Mouse (Mus musculus) midbrain, embryonic 13.5 days (tissue): Measurements from ENCODE around the gene Tmem45b. TPM values are rescaled to one million over a fixed set of nuclear protein-coding genes. Genes with fewer than 3 reads are reported as not detected.
"Not testable (repeated sequence)": the region's sequence is repeated elsewhere in the genome, so short reads cannot be mapped to it uniquely, and the experiment has no call there.

Experiments used
- ATAC-seq: fragments of 200-750 bp; cut with Nextera tagmentation; 2 replicates; pipeline ENCODE4 v1.8.0; 2017; ENCODE audit warnings: mild to moderate bottlenecking, moderate TSS enrichment, moderate library complexity
- H3K27ac ChIP-seq: fragments of 300-500 bp; sonication (generic); 2 replicates; pipeline ENCODE4 v1.5.1; 2015; ENCODE audit warnings: inconsistent platforms, mild to moderate bottlenecking, moderate library complexity
- H3K27me3 ChIP-seq: fragments of 300-500 bp; sonication (generic); 2 replicates; pipeline ENCODE4 v1.6.1; 2015; ENCODE audit warnings: mild to moderate bottlenecking, inconsistent platforms
- H3K36me3 ChIP-seq: fragments of 300-500 bp; sonication (generic); 2 replicates; pipeline ENCODE4 v1.6.1; 2015; ENCODE audit warnings: mild to moderate bottlenecking, inconsistent platforms
- H3K4me1 ChIP-seq: fragments of 300-500 bp; sonication (generic); replicated peaks from 2 replicates; pipeline ENCODE4 v1.6.1; 2015; ENCODE audit warnings: inconsistent platforms
- H3K4me2 ChIP-seq: fragments of 300-500 bp; sonication (generic); replicated peaks from 2 replicates; pipeline ENCODE4 v1.6.1; 2015; ENCODE audit warnings: moderate library complexity, mild to moderate bottlenecking, inconsistent platforms
- H3K4me3 ChIP-seq: fragments of 300-500 bp; sonication (generic); replicated peaks from 2 replicates; pipeline ENCODE4 v1.5.1; 2015; ENCODE audit warnings: mild to moderate bottlenecking, inconsistent platforms
- H3K9ac ChIP-seq: fragments of 300-500 bp; sonication (generic); replicated peaks from 2 replicates; pipeline ENCODE4 v1.6.1; 2015; ENCODE audit warnings: mild to moderate bottlenecking, inconsistent platforms
- H3K9me3 ChIP-seq: fragments of 300-500 bp; sonication (generic); 2 replicates; pipeline ENCODE4 v1.6.1; 2016; ENCODE audit warnings: mild to moderate bottlenecking, inconsistent platforms
- WGBS: fragments of 180-500 bp; shearing (Covaris S2); methylation state at CpG from one replicate; pipeline ENCODE4 v1.1.7; 2015; 5-methylcytosine and 5-hydroxymethylcytosine counted together
- polyA plus RNA-seq: library from polyadenylated mRNA; unstranded; fragments of >200 nt; fragmentation: Nextera tagmentation; extraction: Ambion mirVana; gene quantifications from 2 replicates; pipeline ENCODE4 v1.2.1, GENCODE M21; 2015

The Tmem45b gene
- polyA plus RNA-seq: 0.13 and 0.18 TPM in 2 replicates

DNA sequence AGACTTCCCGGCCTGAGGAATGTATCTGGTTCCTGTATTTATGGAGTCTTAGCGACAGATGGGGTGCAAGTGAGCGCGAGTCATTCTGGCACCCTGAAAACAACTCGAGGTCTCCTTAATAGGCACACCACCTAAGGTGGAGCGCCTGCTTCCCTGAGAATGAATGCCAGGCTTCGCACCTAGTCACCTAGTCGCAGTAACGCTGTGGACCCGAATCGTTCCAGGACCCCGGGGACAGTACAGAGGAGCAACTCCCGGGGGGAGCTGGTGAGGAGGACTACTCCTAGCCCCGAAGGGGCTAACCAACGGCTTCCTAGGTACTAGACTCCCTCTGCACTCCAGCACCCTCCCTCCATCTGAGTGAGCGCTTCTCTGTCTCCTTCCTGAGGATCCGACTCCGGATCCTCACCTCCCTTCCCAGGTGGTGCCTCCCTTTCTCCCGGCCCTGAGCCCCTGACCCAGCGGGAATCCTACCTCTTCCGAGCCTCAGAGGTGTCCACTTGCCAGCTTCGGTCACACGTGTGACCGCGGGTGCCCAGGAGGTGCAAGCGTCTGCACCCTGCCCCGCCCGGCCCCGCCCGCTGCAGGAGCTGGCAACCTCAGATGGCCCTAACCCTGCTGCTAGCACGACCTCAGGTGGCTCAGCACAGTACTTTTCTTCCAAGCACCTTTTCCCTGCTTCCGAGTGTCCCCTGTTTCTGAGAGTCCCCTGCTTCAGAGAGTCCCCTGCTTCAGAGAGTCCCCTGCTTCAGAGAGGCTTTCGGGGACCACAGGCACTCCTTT lies at the start of gene Tmem45b:
Gene Tmem45b, minus strand, starts transcription at position 771 of the 783 bp plus-strand sequence.
- H3K4me2 ChIP-seq: peak within 1 kb of the TSS; percentile 40
- H3K36me3 ChIP-seq: no peaks in the 10 kb centered on the region
- peak within 1 kb of the TSS; percentile 21 for H3K4me3 ChIP-seq
- no peak within 1 kb of the TSS for H3K27ac ChIP-seq
- 0 out of 2 replicates have a peak, but pooled peaks have one; percentile 27 for ATAC-seq
- WGBS: 11% methylated on average over 33 of the region's 33 CpGs
- peak within 1 kb of the TSS; percentile 39 for H3K9ac ChIP-seq
- H3K4me1 ChIP-seq: peaks cover 10% of the 10 kb centered on the region
- H3K9me3 ChIP-seq: no peaks in the 10 kb centered on the region
- H3K27me3 ChIP-seq: peaks cover 29% of the 10 kb centered on the region

DNA sequence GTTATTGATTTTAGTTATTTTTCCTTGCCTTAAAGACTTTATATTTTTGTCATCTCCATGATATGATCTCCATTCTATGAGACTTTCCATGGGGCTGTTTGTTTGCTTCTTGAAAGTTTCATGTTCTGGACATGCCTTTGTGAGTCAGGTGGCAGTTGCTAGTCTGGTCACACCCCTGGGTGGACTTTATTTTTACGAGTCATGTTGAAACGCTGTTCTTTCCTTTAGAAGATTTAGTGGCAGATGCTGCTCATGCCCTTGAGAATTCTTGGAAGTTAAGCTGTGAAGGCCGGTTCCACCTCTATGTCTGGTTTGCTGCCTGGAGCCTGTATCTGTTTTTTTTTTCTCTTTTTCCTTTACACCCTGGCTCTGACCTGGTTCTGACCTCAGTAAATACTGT lies 43.9 kb upstream of the Tmem45b start:
- no peak for ATAC-seq
- H3K36me3 ChIP-seq: no peaks in the 10 kb centered on the region
- WGBS: 88% methylated on average over 3 of the region's 3 CpGs

DNA sequence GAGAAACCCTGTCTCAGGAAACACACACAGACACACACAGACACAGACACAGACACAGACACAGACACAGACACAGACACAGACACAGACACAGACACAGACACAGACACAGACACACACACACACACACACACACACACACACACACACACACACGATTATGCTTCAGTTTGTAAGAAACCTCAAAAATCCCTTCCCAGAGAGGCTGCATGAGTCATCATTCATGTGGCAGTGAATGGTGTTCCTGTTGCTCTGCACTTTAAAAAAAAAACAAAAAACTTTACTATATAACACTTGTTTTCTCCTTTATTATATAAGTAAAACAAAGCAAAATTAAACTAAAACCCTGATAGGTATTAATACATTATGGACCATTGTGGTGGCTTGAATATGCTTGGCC lies 37.0 kb upstream of the Tmem45b start:
- H3K36me3 ChIP-seq, H3K9ac ChIP-seq, H3K27ac ChIP-seq, H3K9me3 ChIP-seq, H3K4me2 ChIP-seq, H3K27me3 ChIP-seq, H3K4me1 ChIP-seq, H3K4me3 ChIP-seq, ATAC-seq: not testable (repeated sequence)
- 60% methylated on average over 1 of the region's 1 CpGs for WGBS

More for the DNA sequence above, 43.9 kb upstream of the Tmem45b start:
- H3K4me3 ChIP-seq: no peak overlapping the region
- H3K27ac ChIP-seq: no peak overlapping the region
- no peaks in the 10 kb centered on the region for H3K4me1 ChIP-seq
- H3K9ac ChIP-seq: no peak overlapping the region
- H3K4me2 ChIP-seq: no peak overlapping the region
- H3K27me3 ChIP-seq: no peaks in the 10 kb centered on the region
- H3K9me3 ChIP-seq: no peaks in the 10 kb centered on the region

DNA sequence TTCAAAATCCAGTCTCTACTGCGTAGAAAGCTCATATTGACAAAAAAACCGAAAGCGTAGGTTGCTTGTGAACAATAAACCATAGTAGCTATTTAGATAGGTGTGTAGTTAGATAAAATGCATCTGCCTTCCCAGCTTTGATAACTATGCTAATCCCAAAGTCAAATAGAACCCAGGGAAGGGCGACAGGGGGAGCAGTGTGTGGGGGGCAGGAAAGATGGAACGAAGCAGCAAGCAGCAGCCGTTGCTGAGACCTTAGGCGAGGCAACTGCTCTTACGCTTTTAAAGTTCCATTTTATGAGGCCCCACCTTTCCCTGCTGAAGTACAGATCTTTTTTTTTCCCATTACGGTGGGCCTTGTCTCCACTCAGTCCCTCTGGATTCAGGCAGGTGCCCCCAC lies 1.1 kb downstream of the Tmem45b start:
- ATAC-seq: no peak
- Histone ChIP-seq H3K4me2 (no peak overlapping the region), H3K36me3 (no peaks in the 10 kb centered on the region), H3K27ac (no peak overlapping the region), H3K4me1 (peaks cover 10% of the 10 kb centered on the region), H3K4me3 (0 out of 2 replicates have a peak overlapping the region, but pooled peaks have one; percentile 21), H3K9ac (no peak overlapping the region), H3K9me3 (no peaks in the 10 kb centered on the region), H3K27me3 (peaks cover 29% of the 10 kb centered on the region)
- 47% methylated on average over 9 of the region's 9 CpGs for WGBS

DNA sequence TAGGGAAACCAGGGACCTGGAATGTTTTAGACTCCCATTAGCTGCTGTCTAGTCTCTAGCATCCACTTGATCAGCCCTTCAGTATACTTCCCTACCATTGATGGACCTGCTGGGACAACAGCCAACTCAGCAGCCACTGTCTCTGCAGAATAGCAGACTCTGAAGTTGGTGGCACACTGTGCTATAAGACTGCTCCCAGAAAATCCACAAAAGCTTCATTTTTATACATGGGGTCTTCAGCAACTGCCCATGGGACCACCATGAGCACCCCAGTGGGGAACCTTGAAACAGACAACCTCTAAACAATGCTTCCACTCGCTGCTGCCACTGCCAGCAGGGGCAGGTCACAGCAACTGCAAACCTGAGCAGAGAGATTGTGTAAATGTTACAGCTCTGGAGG lies 9.9 kb downstream of the Tmem45b start:
- H3K27me3 ChIP-seq: no peaks in the 10 kb centered on the region
- no peaks in the 10 kb centered on the region for H3K4me1 ChIP-seq
- no peak overlapping the region for H3K4me3 ChIP-seq
- WGBS: 62% methylated on average over 1 of the region's 1 CpGs
- no peaks in the 10 kb centered on the region for H3K9me3 ChIP-seq
- H3K9ac ChIP-seq: no peak overlapping the region
- no peak overlapping the region for H3K4me2 ChIP-seq
- H3K36me3 ChIP-seq: no peaks in the 10 kb centered on the region
- no peak for ATAC-seq
- no peak overlapping the region for H3K27ac ChIP-seq

DNA sequence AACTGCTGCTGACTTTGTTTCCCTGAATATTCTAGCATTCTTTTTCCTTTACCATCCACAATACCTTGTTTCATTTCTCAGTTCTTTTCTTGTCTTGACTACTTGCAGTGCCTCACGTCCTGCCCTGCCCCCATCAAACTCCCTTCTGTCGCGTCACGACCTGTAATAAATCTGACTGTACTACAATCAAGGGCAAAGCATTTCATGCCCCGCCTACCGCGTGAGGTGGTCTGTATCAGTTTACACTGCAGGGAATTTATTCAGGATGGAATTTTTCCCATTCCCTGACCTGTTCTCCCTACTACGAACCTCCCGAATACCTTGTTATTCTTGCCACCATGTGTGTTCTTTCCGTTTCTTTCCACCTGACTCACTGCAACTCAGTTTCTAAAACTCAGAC lies 12.1 kb downstream of the Tmem45b start:
- no peak overlapping the region for H3K9ac ChIP-seq
- no peaks in the 10 kb centered on the region for H3K9me3 ChIP-seq
- no peak overlapping the region for H3K27ac ChIP-seq
- ATAC-seq: no peak
- H3K27me3 ChIP-seq: no peaks in the 10 kb centered on the region
- no peaks in the 10 kb centered on the region for H3K36me3 ChIP-seq
- H3K4me3 ChIP-seq: no peak overlapping the region
- H3K4me2 ChIP-seq: no peak overlapping the region
- no peaks in the 10 kb centered on the region for H3K4me1 ChIP-seq
- WGBS: 83% methylated on average over 10 of the region's 10 CpGs

DNA sequence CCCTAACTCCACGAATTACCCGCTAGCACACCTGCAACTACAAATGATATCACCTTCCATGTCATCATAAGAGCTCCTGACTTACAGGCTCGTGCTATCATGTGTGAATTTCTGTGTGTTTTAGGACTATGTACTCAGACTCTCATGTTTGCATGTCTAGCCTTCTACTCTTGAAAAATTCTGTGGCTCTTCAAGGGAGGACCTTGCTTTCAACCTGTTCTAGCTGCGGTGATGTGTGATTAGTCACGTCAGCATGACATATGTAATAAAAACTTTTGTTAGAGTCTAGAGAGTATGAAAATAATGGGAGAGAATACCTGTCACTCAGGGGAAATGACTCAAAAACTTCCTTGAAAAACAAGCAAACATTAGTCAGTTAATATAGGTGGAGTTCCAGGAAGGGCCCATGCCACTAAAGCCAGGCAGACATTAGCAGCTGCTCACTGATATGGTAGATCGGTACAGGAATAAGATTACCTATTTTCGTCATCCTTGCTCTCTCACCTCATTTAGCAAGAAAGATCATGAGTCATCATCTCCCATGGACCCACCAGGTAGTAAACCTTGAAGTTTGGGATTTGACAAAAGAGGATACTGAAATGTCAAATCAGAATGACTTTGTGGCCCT lies 15.0 kb downstream of the Tmem45b start:
- Histone ChIP-seq H3K4me2 (no peak overlapping the region), H3K27me3 (no peaks in the 10 kb centered on the region), H3K9ac (no peak overlapping the region), H3K9me3 (no peaks in the 10 kb centered on the region), H3K4me3 (no peak overlapping the region), H3K27ac (no peak overlapping the region), H3K36me3 (no peaks in the 10 kb centered on the region), H3K4me1 (no peaks in the 10 kb centered on the region)
- 90% methylated on average over 7 of the region's 7 CpGs for WGBS
- ATAC-seq: no peak

DNA sequence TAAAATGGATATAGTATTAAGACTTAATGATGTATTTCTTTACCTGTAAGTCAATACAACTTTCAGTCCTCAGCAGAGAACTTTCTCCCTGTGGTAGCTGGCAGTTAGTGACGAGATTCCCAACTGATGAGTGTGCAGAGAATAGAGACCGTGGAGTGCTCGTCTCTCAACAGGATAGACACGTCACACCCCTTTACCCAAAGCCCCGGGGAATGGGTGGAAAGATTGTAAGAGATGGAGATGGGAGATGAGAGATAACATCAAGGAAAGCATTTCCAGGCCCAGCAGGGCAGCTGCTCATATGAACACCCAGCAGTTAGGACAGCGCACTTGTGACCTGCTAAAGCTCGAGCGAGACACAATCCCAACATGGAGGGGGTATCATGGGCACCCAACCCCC lies 20.0 kb downstream of the Tmem45b start:
- H3K4me1 ChIP-seq: no peaks in the 10 kb centered on the region
- no peak overlapping the region for H3K27ac ChIP-seq
- no peaks in the 10 kb centered on the region for H3K27me3 ChIP-seq
- no peaks in the 10 kb centered on the region for H3K9me3 ChIP-seq
- no peak overlapping the region for H3K9ac ChIP-seq
- 87% methylated on average over 8 of the region's 8 CpGs for WGBS
- H3K4me2 ChIP-seq: no peak overlapping the region
- H3K4me3 ChIP-seq: no peak overlapping the region
- no peaks in the 10 kb centered on the region for H3K36me3 ChIP-seq
- no peak for ATAC-seq

DNA sequence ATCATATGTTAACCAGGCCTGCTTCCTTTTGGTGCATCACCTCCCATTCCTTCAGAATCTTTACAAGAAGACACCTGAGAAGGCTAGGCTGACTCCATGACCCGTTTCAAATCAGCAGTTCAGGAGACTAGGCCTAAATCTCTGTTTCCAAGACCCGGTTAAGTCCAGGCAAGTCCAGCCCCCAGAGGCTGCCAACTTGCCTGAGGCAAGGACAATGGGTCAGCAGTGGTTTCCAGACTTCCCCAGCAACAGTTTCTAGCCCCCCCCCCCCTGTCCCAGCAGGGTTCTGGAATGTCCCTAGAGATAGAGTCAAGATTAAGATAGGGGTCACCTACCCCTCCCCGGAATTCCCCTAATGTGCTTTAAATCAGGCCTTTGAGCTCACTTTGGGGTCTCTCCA lies 22.8 kb downstream of the Tmem45b start:
- ATAC-seq: no peak
- Histone ChIP-seq H3K4me3 (no peak overlapping the region), H3K36me3 (no peaks in the 10 kb centered on the region), H3K27ac (no peak overlapping the region), H3K4me2 (no peak overlapping the region), H3K9ac (no peak overlapping the region), H3K4me1 (no peaks in the 10 kb centered on the region), H3K9me3 (no peaks in the 10 kb centered on the region), H3K27me3 (no peaks in the 10 kb centered on the region)
- 84% methylated on average over 3 of the region's 3 CpGs for WGBS

DNA sequence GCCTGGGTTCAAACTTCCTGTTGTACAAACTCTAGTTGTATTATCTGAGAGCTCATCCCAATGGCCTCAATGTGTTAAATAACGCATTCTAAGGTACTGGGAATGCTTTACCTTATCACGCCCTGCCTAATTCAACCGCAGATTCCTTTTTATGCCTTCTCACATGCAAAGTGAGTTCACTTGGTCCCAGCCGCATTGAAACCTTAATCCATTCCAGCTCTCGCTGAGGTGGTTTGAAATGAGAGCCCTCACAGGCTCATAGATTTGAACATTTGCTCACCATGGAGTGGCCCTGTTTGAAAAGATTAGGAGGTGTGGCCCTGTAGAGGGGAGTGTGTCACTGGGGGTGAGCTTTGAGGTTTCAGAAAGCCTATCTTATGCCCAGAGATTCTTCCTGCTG lies 23.9 kb downstream of the Tmem45b start:
- no peaks in the 10 kb centered on the region for H3K27me3 ChIP-seq
- H3K9me3 ChIP-seq: no peaks in the 10 kb centered on the region
- no peaks in the 10 kb centered on the region for H3K4me1 ChIP-seq
- no peak for ATAC-seq
- H3K36me3 ChIP-seq: no peaks in the 10 kb centered on the region
- H3K4me2 ChIP-seq: no peak overlapping the region
- 85% methylated on average over 5 of the region's 5 CpGs for WGBS
- no peak overlapping the region for H3K27ac ChIP-seq
- no peak overlapping the region for H3K9ac ChIP-seq
- no peak overlapping the region for H3K4me3 ChIP-seq

DNA sequence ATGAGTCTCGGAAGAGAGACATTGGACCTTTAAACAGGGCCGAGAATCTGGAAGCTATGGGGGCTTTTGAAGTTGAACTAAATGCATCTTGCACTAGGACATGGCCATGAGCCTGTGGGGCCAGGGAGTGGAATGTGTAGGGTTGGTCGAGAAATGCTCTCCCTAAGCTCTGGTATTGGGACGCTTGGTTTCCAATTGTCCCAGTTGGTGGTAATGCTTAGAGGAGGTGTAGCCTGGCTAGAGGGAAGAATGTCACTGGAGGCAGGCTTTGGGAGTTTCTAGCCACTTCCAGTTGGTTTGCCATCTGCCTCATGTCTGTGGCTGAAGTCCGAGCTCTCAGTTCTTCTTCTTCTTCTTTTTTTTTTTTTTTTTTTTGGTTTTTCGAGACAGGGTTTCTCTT lies 24.9 kb downstream of the Tmem45b start:
- H3K9ac ChIP-seq: no peak overlapping the region
- no peak overlapping the region for H3K27ac ChIP-seq
- no peak overlapping the region for H3K4me3 ChIP-seq
- no peak overlapping the region for H3K4me2 ChIP-seq
- H3K9me3 ChIP-seq: no peaks in the 10 kb centered on the region
- H3K36me3 ChIP-seq: no peaks in the 10 kb centered on the region
- no peaks in the 10 kb centered on the region for H3K27me3 ChIP-seq
- 81% methylated on average over 6 of the region's 6 CpGs for WGBS
- ATAC-seq: no peak
- no peaks in the 10 kb centered on the region for H3K4me1 ChIP-seq

DNA sequence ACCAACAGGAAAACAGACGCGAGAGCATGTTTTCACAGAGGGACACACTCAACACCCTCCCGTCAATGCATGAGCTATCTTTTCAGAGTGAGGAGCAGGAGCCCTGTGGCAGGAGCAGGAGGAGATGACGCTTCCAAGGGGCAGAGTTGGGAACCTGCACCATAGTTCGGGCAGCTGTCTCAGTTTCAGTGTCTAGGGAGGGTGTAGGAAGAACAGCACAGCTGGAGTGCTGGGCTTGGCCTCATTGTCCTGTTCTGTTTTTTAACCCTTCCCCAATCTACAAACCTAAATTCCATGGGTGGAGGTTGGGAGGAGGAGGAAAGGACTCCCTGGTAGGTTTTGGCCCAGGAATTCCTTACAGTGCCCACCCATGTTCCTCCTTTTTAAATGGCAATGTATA lies 25.4 kb downstream of the Tmem45b start:
- Histone ChIP-seq H3K4me1 (no peaks in the 10 kb centered on the region), H3K36me3 (no peaks in the 10 kb centered on the region), H3K4me3 (no peak overlapping the region), H3K27ac (no peak overlapping the region), H3K27me3 (no peaks in the 10 kb centered on the region), H3K9me3 (no peaks in the 10 kb centered on the region), H3K9ac (no peak overlapping the region), H3K4me2 (no peak overlapping the region)
- no peak for ATAC-seq
- 68% methylated on average over 5 of the region's 5 CpGs for WGBS
